Mouse (Mus musculus) layer of hippocampus, adult 9-11 months (tissue): ENCODE results near the gene Hist1h3e.

Source experiments
- DNase-seq: peaks from one replicate; pipeline ENCODE4 v3.0.0; 2022

Hist1h3e gene

DNA sequence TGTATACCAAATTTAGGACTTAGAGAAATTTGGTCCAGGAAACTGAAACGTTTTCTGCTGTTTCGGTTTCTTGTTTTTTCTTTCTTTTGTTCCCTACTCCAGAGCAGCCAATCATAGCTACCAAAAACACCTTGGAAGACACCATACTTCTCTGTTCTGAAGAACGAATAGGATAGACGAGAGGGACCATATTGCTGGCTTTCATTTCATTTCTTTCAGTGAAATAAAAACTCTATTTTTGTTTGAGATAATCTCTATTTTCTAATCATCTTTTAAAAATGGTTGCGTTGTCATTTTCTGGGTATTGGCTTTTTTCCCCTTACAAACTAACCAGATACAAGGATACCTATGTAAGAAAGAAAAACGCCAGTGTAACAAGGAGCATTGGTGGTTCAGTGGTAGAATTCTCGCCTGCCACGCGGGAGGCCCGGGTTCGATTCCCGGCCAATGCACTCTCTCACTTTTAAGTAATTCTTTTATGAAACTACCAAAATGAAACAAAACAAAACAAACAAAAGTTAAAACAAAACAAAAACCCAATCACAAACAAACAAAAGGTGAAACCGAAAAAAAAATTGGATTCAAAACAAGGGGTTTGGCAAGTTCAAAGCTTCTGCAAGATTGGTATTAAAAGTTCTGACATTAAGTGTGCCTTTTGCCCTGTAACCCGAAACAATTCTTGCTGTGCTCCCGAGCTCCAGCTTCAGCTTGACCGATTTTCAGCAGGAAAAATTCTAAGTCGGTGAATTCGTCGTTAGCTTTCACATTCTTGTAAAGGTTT is 45.2 kb downstream of the Hist1h3e start:
- DNase-seq = no peak

DNA sequence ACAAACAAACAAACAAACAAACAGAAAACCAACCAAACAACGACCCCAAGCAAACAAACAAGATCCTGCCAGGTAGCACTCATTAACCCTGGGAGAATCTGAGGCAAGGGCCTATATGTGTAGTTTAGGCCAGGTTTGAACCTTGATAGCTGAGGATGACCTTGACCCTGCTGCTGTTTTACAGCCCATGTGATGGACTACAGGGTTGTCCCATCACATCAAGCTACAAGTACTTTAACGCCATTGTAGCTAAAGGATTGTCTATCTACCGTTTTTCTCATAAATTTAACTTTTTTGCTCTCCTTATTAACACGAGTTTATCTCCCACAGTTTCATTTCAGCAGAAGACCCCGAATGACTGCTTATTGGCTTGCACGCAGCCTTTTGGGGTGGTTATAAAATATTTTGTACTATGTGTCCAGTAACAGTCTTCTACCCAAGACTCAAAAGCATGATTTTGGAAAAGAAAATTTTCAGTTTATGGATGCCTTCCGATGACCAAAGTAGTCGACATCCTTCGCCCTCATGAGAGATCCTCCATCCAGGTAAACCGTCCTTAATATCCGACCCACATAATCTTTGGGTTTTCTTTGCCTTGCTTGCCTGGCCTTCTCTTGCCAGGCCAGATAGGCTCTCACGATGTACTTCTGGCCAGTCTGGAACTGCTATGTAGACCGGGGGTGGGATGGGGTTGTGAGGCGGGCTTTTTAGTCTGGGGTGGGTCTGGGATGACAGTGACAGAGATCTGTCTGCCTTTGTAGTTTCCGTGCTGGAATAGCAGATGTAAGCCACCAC is 46.1 kb downstream of the Hist1h3e start:
- DNase-seq = no peak

DNA sequence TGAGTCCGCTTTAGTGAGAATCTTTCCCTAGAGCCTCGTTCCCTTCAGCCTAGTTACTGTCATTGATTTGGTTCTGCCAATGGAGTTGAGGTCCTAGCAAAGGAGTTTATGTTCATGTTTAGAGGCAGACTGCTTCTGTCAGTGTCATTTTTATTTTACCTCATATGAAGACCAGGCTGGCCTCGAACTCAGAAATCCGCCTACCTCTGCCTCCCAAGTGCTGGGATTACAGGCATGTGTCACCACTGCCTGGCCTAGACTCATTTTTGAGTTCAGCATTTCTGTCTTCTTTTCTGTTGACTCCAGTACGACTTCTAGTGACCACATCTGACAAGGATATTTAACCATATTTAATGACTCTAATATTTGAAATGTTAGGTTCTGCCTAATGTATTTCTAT is 46.9 kb downstream of the Hist1h3e start:
- no peak for DNase-seq

DNA sequence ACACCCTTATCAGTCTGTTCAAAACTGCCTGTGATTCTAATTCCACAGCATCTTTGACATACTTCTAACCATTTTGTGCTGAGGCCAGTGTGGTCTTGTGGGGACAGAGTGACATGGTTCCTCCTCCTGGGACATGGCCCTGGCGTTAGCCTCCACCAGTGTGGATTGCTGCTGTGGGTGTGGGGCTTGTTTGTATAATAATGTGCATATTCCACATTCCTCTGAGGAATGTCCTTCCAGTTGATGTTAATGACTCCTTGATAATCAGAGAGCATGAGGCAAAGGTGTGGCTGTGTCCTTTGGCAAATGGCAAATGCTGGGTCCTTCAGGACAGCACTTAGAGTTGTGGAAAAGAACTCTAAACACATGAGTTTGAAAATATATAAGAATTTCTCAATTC is 48.7 kb downstream of the Hist1h3e start:
- DNase-seq = no peak
